Mouse (Mus musculus): ENCODE results near the gene Vezt. TPM values are rescaled to one million over a fixed set of nuclear protein-coding genes. Genes with fewer than 3 reads are reported as not detected.

The Vezt gene
- polyA plus RNA-seq, 2 experiments = 23.8 to 27.7 TPM

DNA sequence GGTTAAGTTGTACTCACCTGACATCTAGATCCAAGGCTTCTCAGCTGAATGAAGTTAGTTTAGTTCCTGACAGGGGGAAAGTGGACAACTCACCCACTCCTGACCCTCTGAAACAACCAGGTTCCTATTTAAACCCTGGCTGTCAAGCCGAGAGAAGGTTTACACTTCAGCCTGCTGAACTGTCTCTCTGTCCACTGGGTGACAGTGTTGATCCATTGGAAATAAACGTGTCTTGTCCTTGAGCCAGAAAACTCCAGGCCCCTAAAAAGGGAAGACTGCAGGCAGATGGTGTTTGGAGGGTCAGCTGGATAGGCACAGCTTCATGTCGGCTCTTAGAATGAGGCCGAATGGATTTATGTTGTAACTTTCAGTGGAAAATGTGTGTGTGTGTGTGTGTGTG is 90.3 kb downstream of the Vezt start:
- ATAC-seq (ENCODE audit: low FRiP score, low read depth) (peak; percentile 63; the same call in 1 of the 2 replicates), DNase-seq (ENCODE audit: low spot score) (peak; percentile 36)
- Histone ChIP-seq H3K27me3 (ENCODE audit: control insufficient read depth, insufficient read depth, low read length) (no peaks in the 10 kb centered on the region), H3K9me3 (ENCODE audit: control insufficient read depth, low read length) (no peaks in the 10 kb centered on the region), H3K4me1 (ENCODE audit: control insufficient read depth, insufficient read depth, low read length) (no peaks in the 10 kb centered on the region), H3K36me3 (ENCODE audit: control insufficient read depth, insufficient read depth, low read length) (no peaks in the 10 kb centered on the region), H3K9ac (ENCODE audit: low read depth, low read length, severe bottlenecking) (no peak overlapping the region), H3K4me2 (replicated peaks; ENCODE audit: low read depth, low read length, severe bottlenecking) (no peak overlapping the region), H3K4me3 (replicated peaks; ENCODE audit: low read length) (no peak overlapping the region), H3K27ac (replicated peaks; ENCODE audit: low read depth, low read length) (no peak overlapping the region)
- no peak for TF ChIP-seq POLR2A (IDR thresholded peaks at IDR 0.05; ENCODE audit: borderline replicate concordance, extremely low read depth, insufficient read depth, insufficient read length)
- 34% methylated on average over 4 of the region's 4 CpGs for WGBS

DNA sequence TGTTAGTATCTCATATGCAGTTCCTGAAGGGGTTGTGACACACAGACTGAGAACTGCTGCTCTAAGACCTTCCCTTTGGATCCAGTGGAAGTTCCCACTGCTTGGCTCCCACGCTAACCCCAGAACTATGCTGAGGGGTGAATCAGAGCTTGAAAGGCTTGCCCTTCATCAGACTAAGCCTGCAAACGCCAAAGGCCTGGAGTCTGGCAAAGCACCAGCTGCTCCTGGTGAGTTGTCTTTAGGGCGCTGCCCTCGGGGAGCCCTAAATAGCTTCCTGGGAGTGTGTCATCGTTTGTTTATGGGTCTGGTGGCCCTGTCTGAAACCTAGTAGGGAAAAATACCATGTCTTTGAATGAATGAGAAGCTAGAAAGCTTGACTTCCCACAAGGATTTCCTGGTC is 91.4 kb downstream of the Vezt start:
- no peak for DNase-seq (ENCODE audit: low spot score)

DNA sequence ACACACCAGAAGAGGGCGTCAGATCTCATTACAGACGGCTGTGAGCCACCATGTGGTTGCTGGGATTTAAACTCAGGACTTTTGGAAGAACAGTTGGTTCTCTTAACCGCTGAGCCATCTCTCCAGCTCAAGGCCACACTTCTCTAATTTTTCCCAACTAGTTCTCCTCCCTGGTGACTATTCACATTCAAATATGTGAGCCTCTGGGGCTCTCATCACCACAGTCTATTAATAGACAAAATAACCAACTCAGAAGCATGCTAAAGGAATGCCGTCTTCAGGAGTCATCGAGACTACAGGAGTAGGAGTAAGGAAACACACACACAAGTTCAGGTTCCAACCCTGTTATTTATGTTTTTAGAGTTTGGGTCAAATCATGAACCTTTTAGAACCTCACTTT is 95.3 kb downstream of the Vezt start:
- 82% methylated on average over 5 of the region's 5 CpGs for WGBS
- no peak overlapping the region for H3K27ac ChIP-seq (replicated peaks; ENCODE audit: low read depth, low read length)
- H3K27me3 ChIP-seq (ENCODE audit: control insufficient read depth, insufficient read depth, low read length) = no peaks in the 10 kb centered on the region
- no peaks in the 10 kb centered on the region for H3K9me3 ChIP-seq (ENCODE audit: control insufficient read depth, low read length)
- H3K36me3 ChIP-seq (ENCODE audit: control insufficient read depth, insufficient read depth, low read length) = no peaks in the 10 kb centered on the region
- TF ChIP-seq POLR2A (IDR thresholded peaks at IDR 0.05; ENCODE audit: borderline replicate concordance, extremely low read depth, insufficient read depth, insufficient read length) = no peak
- H3K4me1 ChIP-seq (ENCODE audit: control insufficient read depth, insufficient read depth, low read length) = no peaks in the 10 kb centered on the region
- no peak overlapping the region for H3K4me3 ChIP-seq (replicated peaks; ENCODE audit: low read length)
- H3K4me2 ChIP-seq (replicated peaks; ENCODE audit: low read depth, low read length, severe bottlenecking) = no peak overlapping the region
- DNase-seq (ENCODE audit: low spot score) (no peak), ATAC-seq (ENCODE audit: low FRiP score, low read depth) (no peak)
- no peak overlapping the region for H3K9ac ChIP-seq (ENCODE audit: low read depth, low read length, severe bottlenecking)

More for the DNA sequence above, 91.4 kb downstream of the Vezt start:
- Histone ChIP-seq H3K9ac (ENCODE audit: low read depth, low read length, severe bottlenecking) (no peak overlapping the region), H3K9me3 (ENCODE audit: control insufficient read depth, low read length) (no peaks in the 10 kb centered on the region), H3K27me3 (ENCODE audit: control insufficient read depth, insufficient read depth, low read length) (no peaks in the 10 kb centered on the region), H3K4me3 (replicated peaks; ENCODE audit: low read length) (no peak overlapping the region), H3K4me2 (replicated peaks; ENCODE audit: low read depth, low read length, severe bottlenecking) (no peak overlapping the region), H3K27ac (replicated peaks; ENCODE audit: low read depth, low read length) (no peak overlapping the region), H3K4me1 (ENCODE audit: control insufficient read depth, insufficient read depth, low read length) (no peaks in the 10 kb centered on the region), H3K36me3 (ENCODE audit: control insufficient read depth, insufficient read depth, low read length) (no peaks in the 10 kb centered on the region)
- WGBS = 50% methylated on average over 5 of the region's 5 CpGs
- ATAC-seq (ENCODE audit: low FRiP score, low read depth) = no peak
- no peak for TF ChIP-seq POLR2A (IDR thresholded peaks at IDR 0.05; ENCODE audit: borderline replicate concordance, extremely low read depth, insufficient read depth, insufficient read length)

DNA sequence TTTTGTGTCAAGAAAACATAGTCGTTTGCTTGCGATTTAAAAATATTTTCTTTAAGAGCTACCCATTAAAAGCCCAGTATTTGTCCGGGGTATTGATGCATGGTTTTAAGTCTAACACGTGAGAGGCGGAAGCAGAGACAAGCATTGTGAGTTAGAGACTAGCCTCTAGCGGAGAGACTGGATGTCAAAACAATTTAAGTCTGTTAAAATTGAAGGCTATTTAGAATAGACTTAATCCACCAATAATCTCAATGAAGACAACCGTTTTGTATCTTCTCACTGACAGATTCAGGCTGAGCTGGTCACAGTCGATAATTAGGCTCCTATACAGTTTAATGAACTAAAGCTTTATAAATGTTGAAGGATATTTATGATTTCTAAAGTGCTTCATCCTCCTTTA is 95.9 kb downstream of the Vezt start:
- Histone ChIP-seq H3K27me3 (ENCODE audit: control insufficient read depth, insufficient read depth, low read length) (no peaks in the 10 kb centered on the region), H3K27ac (replicated peaks; ENCODE audit: low read depth, low read length) (no peak overlapping the region), H3K36me3 (ENCODE audit: control insufficient read depth, insufficient read depth, low read length) (no peaks in the 10 kb centered on the region), H3K9me3 (ENCODE audit: control insufficient read depth, low read length) (no peaks in the 10 kb centered on the region), H3K4me2 (replicated peaks; ENCODE audit: low read depth, low read length, severe bottlenecking) (no peak overlapping the region), H3K4me3 (replicated peaks; ENCODE audit: low read length) (no peak overlapping the region), H3K4me1 (ENCODE audit: control insufficient read depth, insufficient read depth, low read length) (no peaks in the 10 kb centered on the region), H3K9ac (ENCODE audit: low read depth, low read length, severe bottlenecking) (no peak overlapping the region)
- no peak for ATAC-seq (ENCODE audit: low FRiP score, low read depth)
- no peak for TF ChIP-seq POLR2A (IDR thresholded peaks at IDR 0.05; ENCODE audit: borderline replicate concordance, extremely low read depth, insufficient read depth, insufficient read length)
- no peak for DNase-seq (ENCODE audit: low spot score)
- WGBS = 87% methylated on average over 8 of the region's 8 CpGs

DNA sequence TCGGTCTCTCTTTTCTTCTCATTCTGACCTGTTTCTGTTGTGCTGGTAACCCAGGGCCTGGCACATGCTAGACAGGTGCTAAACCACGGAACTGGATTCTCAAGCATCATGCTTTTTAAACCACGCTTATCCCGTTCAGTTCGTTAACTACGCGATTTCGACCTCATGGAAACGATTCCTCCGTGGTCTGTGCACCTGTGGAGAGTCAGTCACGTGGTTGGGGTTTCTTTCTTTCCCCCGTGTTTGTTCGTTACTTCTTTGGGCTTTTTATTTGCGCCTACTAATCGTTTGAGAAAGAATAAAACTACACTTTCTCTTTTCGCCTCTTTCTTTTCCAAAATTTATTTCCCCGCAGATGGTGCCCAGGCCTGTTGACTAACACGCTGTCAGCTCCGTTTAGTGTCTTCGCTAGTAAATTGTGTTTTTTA is 96.8 kb downstream of the Vezt start:
- no peaks in the 10 kb centered on the region for H3K9me3 ChIP-seq (ENCODE audit: control insufficient read depth, low read length)
- TF ChIP-seq POLR2A (IDR thresholded peaks at IDR 0.05; ENCODE audit: borderline replicate concordance, extremely low read depth, insufficient read depth, insufficient read length) = no peak
- H3K9ac ChIP-seq (ENCODE audit: low read depth, low read length, severe bottlenecking) = no peak overlapping the region
- H3K4me1 ChIP-seq (ENCODE audit: control insufficient read depth, insufficient read depth, low read length) = no peaks in the 10 kb centered on the region
- ATAC-seq (ENCODE audit: low FRiP score, low read depth) (no peak), DNase-seq (ENCODE audit: low spot score) (no peak)
- no peak overlapping the region for H3K4me2 ChIP-seq (replicated peaks; ENCODE audit: low read depth, low read length, severe bottlenecking)
- H3K27me3 ChIP-seq (ENCODE audit: control insufficient read depth, insufficient read depth, low read length) = no peaks in the 10 kb centered on the region
- WGBS = 65% methylated on average over 20 of the region's 20 CpGs
- H3K27ac ChIP-seq (replicated peaks; ENCODE audit: low read depth, low read length) = no peak overlapping the region
- no peaks in the 10 kb centered on the region for H3K36me3 ChIP-seq (ENCODE audit: control insufficient read depth, insufficient read depth, low read length)
- H3K4me3 ChIP-seq (replicated peaks; ENCODE audit: low read length) = no peak overlapping the region

DNA sequence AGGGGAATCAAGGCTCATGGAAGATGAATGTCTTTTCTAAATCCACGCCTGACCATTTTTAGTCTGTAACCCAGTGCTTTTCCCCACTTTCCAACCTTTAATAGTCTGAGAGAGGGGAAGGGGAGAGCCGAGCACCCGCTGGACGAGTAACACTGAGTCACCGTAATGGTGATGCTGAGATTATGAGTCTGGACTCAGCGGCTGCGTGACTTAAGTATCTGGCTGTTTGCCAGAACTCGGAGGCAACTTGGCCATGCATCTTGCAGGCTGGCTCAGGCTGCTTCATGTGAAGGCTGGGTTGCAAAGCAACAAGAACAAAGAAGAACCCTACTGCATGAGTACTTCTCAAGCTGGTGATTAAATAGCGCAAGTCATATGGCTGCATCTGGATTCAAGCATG is 101.6 kb downstream of the Vezt start:
- H3K4me3 ChIP-seq (replicated peaks; ENCODE audit: low read length) = no peak overlapping the region
- no peak overlapping the region for H3K9ac ChIP-seq (ENCODE audit: low read depth, low read length, severe bottlenecking)
- no peaks in the 10 kb centered on the region for H3K4me1 ChIP-seq (ENCODE audit: control insufficient read depth, insufficient read depth, low read length)
- no peaks in the 10 kb centered on the region for H3K9me3 ChIP-seq (ENCODE audit: control insufficient read depth, low read length)
- no peak overlapping the region for H3K27ac ChIP-seq (replicated peaks; ENCODE audit: low read depth, low read length)
- no peaks in the 10 kb centered on the region for H3K36me3 ChIP-seq (ENCODE audit: control insufficient read depth, insufficient read depth, low read length)
- no peak for TF ChIP-seq POLR2A (IDR thresholded peaks at IDR 0.05; ENCODE audit: borderline replicate concordance, extremely low read depth, insufficient read depth, insufficient read length)
- H3K4me2 ChIP-seq (replicated peaks; ENCODE audit: low read depth, low read length, severe bottlenecking) = no peak overlapping the region; the same call in 1 of the 2 replicates
- DNase-seq (ENCODE audit: low spot score) (peak; percentile 71), ATAC-seq (ENCODE audit: low FRiP score, low read depth) (peak; percentile 84)
- 14% methylated on average over 9 of the region's 9 CpGs for WGBS
- H3K27me3 ChIP-seq (ENCODE audit: control insufficient read depth, insufficient read depth, low read length) = no peaks in the 10 kb centered on the region

Data from limb, embryonic 14.5 days (tissue).